Mouse (Mus musculus): ENCODE results near the gene Hyal2.

DNA sequence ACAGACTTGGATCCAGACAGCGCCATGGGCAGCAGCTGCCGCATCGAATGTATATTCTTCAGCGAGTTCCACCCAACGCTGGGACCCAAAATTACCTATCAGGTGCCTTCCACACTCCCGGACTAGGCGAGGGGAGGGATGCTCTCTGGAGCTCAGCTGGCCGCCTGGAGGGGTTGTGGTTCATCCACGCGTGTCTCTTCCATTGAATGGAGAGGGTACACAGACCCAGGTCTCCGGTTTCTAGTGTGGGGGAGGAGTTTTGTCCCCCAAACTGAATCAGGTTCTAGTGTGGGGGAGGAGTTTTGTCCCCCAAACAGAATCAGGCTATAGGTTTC is 25.4 kb upstream of the Hyal2 start:
- TF ChIP-seq GATA1 (IDR thresholded peaks at IDR 0.05; ENCODE audit: low read length) = no peak
- no peak for TF ChIP-seq TAL1 (IDR thresholded peaks at IDR 0.05; ENCODE audit: low read length)
